Mouse (Mus musculus) intestine, postnatal 0 days (tissue): ENCODE results near the gene Defb48. TPM values are rescaled to one million over a fixed set of nuclear protein-coding genes. Genes with fewer than 3 reads are reported as not detected.

Experiments used
- ATAC-seq: fragments of 200-750 bp; cut with Nextera tagmentation; 2 replicates; pipeline ENCODE4 v1.8.0; 2017; ENCODE audit warnings: mild to moderate bottlenecking, moderate TSS enrichment, moderate library complexity
- H3K27ac ChIP-seq: fragments of 300-500 bp; sonication (generic); 2 replicates; pipeline ENCODE4 v1.5.1; 2014; ENCODE audit warnings: mild to moderate bottlenecking, low read depth, low read length, moderate library complexity
- H3K27me3 ChIP-seq: fragments of 300-500 bp; sonication (generic); replicated peaks from 2 replicates; pipeline ENCODE4 v1.6.1; 2014; ENCODE audit warnings: low read length, mixed read lengths; ENCODE audit not compliant: control insufficient read depth, insufficient read depth
- H3K36me3 ChIP-seq: fragments of 300-500 bp; sonication (generic); 2 replicates; pipeline ENCODE4 v1.6.1; 2014; ENCODE audit warnings: mild to moderate bottlenecking, moderate library complexity; ENCODE audit not compliant: control insufficient read depth, insufficient read depth
- H3K4me1 ChIP-seq: fragments of 300-500 bp; sonication (generic); replicated peaks from 2 replicates; pipeline ENCODE4 v1.6.1; 2014; ENCODE audit warnings: antibody characterized with exemption, low read length, mixed read lengths; ENCODE audit not compliant: control insufficient read depth, insufficient read depth
- H3K4me2 ChIP-seq: fragments of 300-500 bp; sonication (generic); replicated peaks from 2 replicates; pipeline ENCODE4 v1.6.1; 2014; ENCODE audit warnings: low read depth, mild to moderate bottlenecking, moderate library complexity
- H3K4me3 ChIP-seq: fragments of 300-500 bp; sonication (generic); 2 replicates; pipeline ENCODE4 v1.5.1; 2014; ENCODE audit warnings: low read depth, low read length
- H3K9ac ChIP-seq: fragments of 300-500 bp; sonication (generic); 2 replicates; pipeline ENCODE4 v1.6.1; 2014; ENCODE audit warnings: mild to moderate bottlenecking, low read depth, low read length
- H3K9me3 ChIP-seq: fragments of 300-500 bp; sonication (generic); 2 replicates; pipeline ENCODE4 v1.6.1; 2016; ENCODE audit warnings: mixed run types; ENCODE audit not compliant: control insufficient read depth
- CTCF ChIP-seq: sonication (generic); IDR thresholded peaks from 2 replicates; pipeline ENCODE4 v1.5.1; 2016; ENCODE audit warnings: low read depth, mild to moderate bottlenecking, control low read depth, antibody characterized with exemption, moderate library complexity
- WGBS: fragments of 180-500 bp; shearing (Covaris S2); extraction: QIAGEN DNeasy Blood & Tissue Kit; methylation state at CpG from one replicate; pipeline ENCODE4 v1.1.7; 2014; 5-methylcytosine and 5-hydroxymethylcytosine counted together
- polyA plus RNA-seq: library from polyadenylated mRNA; unstranded; fragments of >200 nt; fragmentation: Nextera tagmentation; extraction: Ambion mirVana; gene quantifications from 2 replicates; pipeline ENCODE4 v1.2.1, GENCODE M21; 2015

Gene Defb48
- polyA plus RNA-seq, 1 experiment from 2014 or later = not detected

- WGBS = 85% methylated on average over 4 of the region's 4 CpGs
- H3K4me1 ChIP-seq = no peaks in the 10 kb centered on the region
- H3K9ac ChIP-seq = no peak overlapping the region
- H3K9me3 ChIP-seq = no peaks in the 10 kb centered on the region
- no peak for TF ChIP-seq CTCF
- no peak for ATAC-seq
- no peak overlapping the region for H3K27ac ChIP-seq
- H3K4me3 ChIP-seq = no peak overlapping the region
- no peak overlapping the region for H3K4me2 ChIP-seq
- no peaks in the 10 kb centered on the region for H3K36me3 ChIP-seq
- no peaks in the 10 kb centered on the region for H3K27me3 ChIP-seq
Measured at GRCm38 (mm10) chr14:62998977-62999376, 14.7 kb upstream of the Defb48 start.

GRCm38 (mm10) chr14:62997777-62998176 is 13.5 kb upstream of the Defb48 start, which contains the start of gene Defb47:
TSS of gene Defb47 (plus strand) at chr14:62998077.
- Histone ChIP-seq H3K9me3 (no peaks in the 10 kb centered on the region), H3K4me3 (no peak within 1 kb of the TSS), H3K27ac (no peak within 1 kb of the TSS), H3K4me2 (no peak within 1 kb of the TSS), H3K4me1 (no peaks in the 10 kb centered on the region), H3K36me3 (no peaks in the 10 kb centered on the region), H3K27me3 (no peaks in the 10 kb centered on the region), H3K9ac (no peak within 1 kb of the TSS)
- 86% methylated on average over 8 of the region's 8 CpGs for WGBS
- TF ChIP-seq CTCF = no peak
- ATAC-seq = no peak

DNA sequence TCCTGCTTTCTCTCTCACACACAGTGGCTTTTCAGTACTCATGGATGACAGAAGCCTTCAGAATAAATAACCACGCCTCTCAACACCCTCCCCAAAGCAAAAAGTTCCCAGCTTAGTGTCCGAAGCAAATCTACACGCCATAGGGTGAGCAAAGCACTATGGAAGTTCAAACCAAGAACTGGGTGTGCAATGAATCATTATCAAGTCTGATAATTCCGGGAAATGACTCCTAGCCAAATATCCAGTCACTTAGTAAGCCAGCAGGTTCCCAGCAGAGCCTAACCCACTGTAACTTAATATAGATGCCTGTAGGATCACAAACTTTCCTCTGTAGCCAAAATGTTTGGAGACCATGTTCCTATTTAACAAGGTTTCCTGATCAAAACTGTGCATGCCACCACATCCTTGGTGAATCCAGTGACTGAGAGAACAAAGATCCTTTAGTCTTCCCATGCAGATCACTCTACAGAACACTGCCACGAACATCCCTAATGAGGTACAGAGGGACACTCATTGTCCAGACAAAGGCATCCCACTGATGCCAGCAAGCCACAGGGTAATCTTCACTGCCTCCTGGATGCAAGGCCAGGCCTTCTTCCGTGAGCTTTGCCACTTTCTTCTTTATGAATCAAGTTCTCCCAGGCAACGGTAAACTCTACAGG is 7.7 kb upstream of the Defb48 start:
- Histone ChIP-seq H3K4me2 (no peak overlapping the region), H3K27me3 (no peaks in the 10 kb centered on the region), H3K36me3 (no peaks in the 10 kb centered on the region), H3K27ac (no peak overlapping the region), H3K4me1 (no peaks in the 10 kb centered on the region), H3K4me3 (no peak overlapping the region), H3K9me3 (no peaks in the 10 kb centered on the region), H3K9ac (no peak overlapping the region)
- WGBS = 72% methylated on average over 7 of the region's 7 CpGs
- no peak for ATAC-seq
- no peak for TF ChIP-seq CTCF

DNA sequence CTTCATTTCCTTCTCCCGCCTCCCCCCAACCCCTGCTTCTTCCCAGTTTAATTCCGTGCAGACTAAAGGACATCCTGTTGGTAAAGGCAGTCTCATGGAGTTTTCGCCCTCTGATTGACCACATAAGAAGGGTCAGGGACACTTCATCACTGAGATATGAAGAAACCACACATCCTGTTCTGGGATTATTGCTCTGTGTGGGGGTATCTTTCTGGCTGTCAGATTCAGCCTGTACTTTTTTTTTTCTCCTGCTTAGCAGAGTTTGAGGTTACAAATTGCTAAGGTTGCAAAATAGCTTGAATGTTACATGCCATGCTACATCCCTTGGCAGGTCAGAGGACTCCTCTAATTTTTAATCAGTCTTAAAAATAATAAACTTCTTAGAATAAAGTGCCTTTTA is 7.0 kb upstream of the Defb48 start:
- no peaks in the 10 kb centered on the region for H3K27me3 ChIP-seq
- no peak overlapping the region for H3K9ac ChIP-seq
- no peak overlapping the region for H3K4me3 ChIP-seq
- no peaks in the 10 kb centered on the region for H3K9me3 ChIP-seq
- ATAC-seq = no peak
- no peak overlapping the region for H3K27ac ChIP-seq
- 70% methylated on average over 3 of the region's 3 CpGs for WGBS
- no peak for TF ChIP-seq CTCF
- no peaks in the 10 kb centered on the region for H3K36me3 ChIP-seq
- H3K4me1 ChIP-seq = no peaks in the 10 kb centered on the region
- H3K4me2 ChIP-seq = no peak overlapping the region

DNA sequence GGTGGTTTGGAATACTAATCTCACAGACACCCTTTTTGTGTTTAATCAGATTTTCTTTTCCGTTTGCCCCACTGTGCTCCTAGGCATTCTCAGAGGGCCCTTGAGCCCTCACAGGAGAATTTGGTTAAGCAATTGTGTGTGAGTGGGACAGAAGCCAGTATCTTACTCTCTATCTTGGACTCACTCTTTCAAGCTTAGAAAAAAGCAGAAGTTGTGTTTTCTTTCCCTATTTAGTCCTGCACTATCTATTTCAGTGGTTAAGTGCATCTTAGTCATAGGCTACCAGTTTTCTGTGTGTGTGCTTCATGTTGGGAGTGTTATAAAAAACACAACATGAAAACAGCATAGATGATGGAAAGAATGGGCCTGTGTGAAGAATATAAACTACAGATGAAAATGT is 4.5 kb downstream of the Defb48 start:
- Histone ChIP-seq H3K27ac (no peak overlapping the region), H3K4me3 (no peak overlapping the region), H3K9ac (no peak overlapping the region), H3K27me3 (no peaks in the 10 kb centered on the region), H3K36me3 (no peaks in the 10 kb centered on the region), H3K4me1 (no peaks in the 10 kb centered on the region), H3K4me2 (no peak overlapping the region), H3K9me3 (no peaks in the 10 kb centered on the region)
- 63% methylated on average over 1 of the region's 1 CpGs for WGBS
- no peak for TF ChIP-seq CTCF
- no peak for ATAC-seq

DNA sequence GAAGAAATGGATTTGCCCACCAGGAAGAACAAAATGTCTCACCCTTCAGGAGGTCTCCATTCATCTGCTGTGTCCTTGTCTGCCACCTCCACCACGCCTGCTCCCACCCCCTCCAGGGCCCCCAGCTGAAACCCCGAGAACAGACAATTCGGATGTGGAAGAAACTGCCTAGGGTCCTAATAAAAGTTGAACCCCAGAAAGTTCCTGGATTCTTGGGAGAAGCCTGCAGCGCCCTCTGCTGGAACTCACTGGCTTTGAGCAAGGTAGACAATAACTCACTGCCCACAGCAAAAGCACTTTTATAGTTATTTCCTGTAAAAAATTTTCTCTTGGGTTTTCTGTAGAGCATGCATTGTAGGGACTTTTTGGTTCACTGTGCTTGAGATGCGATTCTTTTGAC is 9.3 kb downstream of the Defb48 start:
- Histone ChIP-seq H3K36me3 (no peaks in the 10 kb centered on the region), H3K27me3 (no peaks in the 10 kb centered on the region), H3K9me3 (no peaks in the 10 kb centered on the region), H3K4me1 (no peaks in the 10 kb centered on the region), H3K9ac (no peak overlapping the region), H3K4me2 (no peak overlapping the region), H3K4me3 (no peak overlapping the region), H3K27ac (no peak overlapping the region)
- TF ChIP-seq CTCF = peak; percentile 80
- no peak for ATAC-seq
- WGBS = 13% methylated on average over 5 of the region's 5 CpGs
